Mouse (Mus musculus): ENCODE data around the gene Prickle3. TPM values are rescaled to one million over a fixed set of nuclear protein-coding genes. Genes with fewer than 3 reads are reported as not detected.

The Prickle3 gene
- polyA plus RNA-seq (2014; fragmentation: Illumina TruSeq; extraction: RNeasy Lipid Tissue Mini Kit (QIAGEN cat#74804); ENCODE audit: low replicate concordance) = 7.6 TPM

GRCm38 (mm10) chrX:7657221-7657639 lies at the start of gene Prickle3:
TSS of gene Prickle3 (plus strand) at chrX:7657260.

GRCm38 (mm10) chrX:7638401-7639091 lies 18.5 kb upstream of the Prickle3 start, which contains the start of gene Syp:
TSS of gene Syp (plus strand) at chrX:7638471.

GRCm38 (mm10) chrX:7670921-7671623 lies 14.0 kb downstream of the Prickle3 start, which contains the start of gene Plp2:
TSS of gene Plp2 (minus strand) at chrX:7671390.

GRCm38 (mm10) chrX:7680864-7681263 lies 23.8 kb downstream of the Prickle3 start, which contains the start of gene Magix:
TSS of gene Magix (minus strand) at chrX:7681251.

GRCm38 (mm10) chrX:7696954-7697381 lies 39.9 kb downstream of the Prickle3 start, which contains the start of gene Gpkow:
TSS of gene Gpkow (plus strand) at chrX:7697131.

GRCm38 (mm10) chrX:7714135-7714899 lies 57.3 kb downstream of the Prickle3 start, which contains the start of gene Wdr45:
TSS of gene Wdr45 (plus strand) at chrX:7714333.

Other genes with a start within 250 kb of the Prickle3 start
- not detected for gene Foxp3, start 83.6 kb upstream of the Prickle3 start, polyA plus RNA-seq (2014; fragmentation: Illumina TruSeq; extraction: RNeasy Lipid Tissue Mini Kit (QIAGEN cat#74804); ENCODE audit: low replicate concordance)
- not detected for gene Ppp1r3f, start 83.0 kb upstream of the Prickle3 start, polyA plus RNA-seq (2014; fragmentation: Illumina TruSeq; extraction: RNeasy Lipid Tissue Mini Kit (QIAGEN cat#74804); ENCODE audit: low replicate concordance)
- gene Ccdc22, start 51.7 kb upstream of the Prickle3 start, polyA plus RNA-seq (2014; fragmentation: Illumina TruSeq; extraction: RNeasy Lipid Tissue Mini Kit (QIAGEN cat#74804); ENCODE audit: low replicate concordance) = 1.1 TPM
- gene Cacna1f, start 50.2 kb upstream of the Prickle3 start, polyA plus RNA-seq (2014; fragmentation: Illumina TruSeq; extraction: RNeasy Lipid Tissue Mini Kit (QIAGEN cat#74804); ENCODE audit: low replicate concordance) = not detected
- 0.63 TPM for gene Syp, start 18.8 kb upstream of the Prickle3 start, polyA plus RNA-seq (2014; fragmentation: Illumina TruSeq; extraction: RNeasy Lipid Tissue Mini Kit (QIAGEN cat#74804); ENCODE audit: low replicate concordance)
- gene Plp2, start 14.1 kb downstream of the Prickle3 start, polyA plus RNA-seq (2014; fragmentation: Illumina TruSeq; extraction: RNeasy Lipid Tissue Mini Kit (QIAGEN cat#74804); ENCODE audit: low replicate concordance) = 26.2 TPM
- gene Magix, start 24.0 kb downstream of the Prickle3 start, polyA plus RNA-seq (2014; fragmentation: Illumina TruSeq; extraction: RNeasy Lipid Tissue Mini Kit (QIAGEN cat#74804); ENCODE audit: low replicate concordance) = 0.33 TPM
- 33.0 TPM for gene Gpkow, start 39.9 kb downstream of the Prickle3 start, polyA plus RNA-seq (2014; fragmentation: Illumina TruSeq; extraction: RNeasy Lipid Tissue Mini Kit (QIAGEN cat#74804); ENCODE audit: low replicate concordance)
- gene Wdr45, start 57.1 kb downstream of the Prickle3 start, polyA plus RNA-seq (2014; fragmentation: Illumina TruSeq; extraction: RNeasy Lipid Tissue Mini Kit (QIAGEN cat#74804); ENCODE audit: low replicate concordance) = 3.8 TPM
- gene Gm45208, start 65.0 kb downstream of the Prickle3 start, polyA plus RNA-seq (2014; fragmentation: Illumina TruSeq; extraction: RNeasy Lipid Tissue Mini Kit (QIAGEN cat#74804); ENCODE audit: low replicate concordance) = not detected
- gene Praf2, start 71.2 kb downstream of the Prickle3 start, polyA plus RNA-seq (2014; fragmentation: Illumina TruSeq; extraction: RNeasy Lipid Tissue Mini Kit (QIAGEN cat#74804); ENCODE audit: low replicate concordance) = 12.1 TPM
- gene Ccdc120, start 93.6 kb downstream of the Prickle3 start, polyA plus RNA-seq (2014; fragmentation: Illumina TruSeq; extraction: RNeasy Lipid Tissue Mini Kit (QIAGEN cat#74804); ENCODE audit: low replicate concordance) = 4.6 TPM
- 3.7 TPM for gene Tfe3, start 105.3 kb downstream of the Prickle3 start, polyA plus RNA-seq (2014; fragmentation: Illumina TruSeq; extraction: RNeasy Lipid Tissue Mini Kit (QIAGEN cat#74804); ENCODE audit: low replicate concordance)
- gene Gripap1, start 132.5 kb downstream of the Prickle3 start, polyA plus RNA-seq (2014; fragmentation: Illumina TruSeq; extraction: RNeasy Lipid Tissue Mini Kit (QIAGEN cat#74804); ENCODE audit: low replicate concordance) = 21.4 TPM
- 0.89 TPM for gene Kcnd1, start 165.0 kb downstream of the Prickle3 start, polyA plus RNA-seq (2014; fragmentation: Illumina TruSeq; extraction: RNeasy Lipid Tissue Mini Kit (QIAGEN cat#74804); ENCODE audit: low replicate concordance)
- 26.6 TPM for gene Otud5, start 184.1 kb downstream of the Prickle3 start, polyA plus RNA-seq (2014; fragmentation: Illumina TruSeq; extraction: RNeasy Lipid Tissue Mini Kit (QIAGEN cat#74804); ENCODE audit: low replicate concordance)
- 3.7 TPM for gene Pim2, start 221.0 kb downstream of the Prickle3 start, polyA plus RNA-seq (2014; fragmentation: Illumina TruSeq; extraction: RNeasy Lipid Tissue Mini Kit (QIAGEN cat#74804); ENCODE audit: low replicate concordance)
- gene Slc35a2, start 226.8 kb downstream of the Prickle3 start, polyA plus RNA-seq (2014; fragmentation: Illumina TruSeq; extraction: RNeasy Lipid Tissue Mini Kit (QIAGEN cat#74804); ENCODE audit: low replicate concordance) = 6.4 TPM
- 5.5 TPM for gene Pqbp1, start 242.0 kb downstream of the Prickle3 start, polyA plus RNA-seq (2014; fragmentation: Illumina TruSeq; extraction: RNeasy Lipid Tissue Mini Kit (QIAGEN cat#74804); ENCODE audit: low replicate concordance)
- 1.5 TPM for gene Timm17b, start 242.1 kb downstream of the Prickle3 start, polyA plus RNA-seq (2014; fragmentation: Illumina TruSeq; extraction: RNeasy Lipid Tissue Mini Kit (QIAGEN cat#74804); ENCODE audit: low replicate concordance)